Mouse (Mus musculus) lung, postnatal 10 days (tissue): Measurements from ENCODE around the gene Alpk3.

Source experiments
- DNase-seq: peaks from one replicate; pipeline ENCODE4 v3.0.0; 2021

Alpk3 gene

DNA sequence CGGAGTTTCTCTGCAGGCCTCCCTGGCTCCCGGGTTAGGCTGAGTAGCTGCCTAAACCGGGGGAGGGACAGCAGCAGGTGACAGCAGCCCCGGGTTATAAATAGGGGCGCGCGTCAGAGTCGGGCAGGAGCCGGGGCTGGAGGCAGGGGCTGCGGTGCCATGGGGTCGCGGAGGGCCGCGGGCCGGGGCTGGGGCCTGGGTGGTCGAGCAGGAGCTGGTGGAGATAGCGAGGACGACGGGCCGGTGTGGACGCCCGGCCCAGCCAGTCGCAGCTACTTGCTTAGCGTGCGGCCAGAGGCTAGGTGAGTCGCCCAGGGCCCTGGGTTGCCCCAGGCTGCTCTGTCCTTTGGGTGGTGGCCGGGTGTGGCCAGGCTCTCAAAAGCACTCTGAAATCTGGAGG lies at the start of gene Alpk3:
Gene Alpk3, plus strand, starts transcription at position 130 of the 400 bp plus-strand sequence.
- DNase-seq, result no peak

DNA sequence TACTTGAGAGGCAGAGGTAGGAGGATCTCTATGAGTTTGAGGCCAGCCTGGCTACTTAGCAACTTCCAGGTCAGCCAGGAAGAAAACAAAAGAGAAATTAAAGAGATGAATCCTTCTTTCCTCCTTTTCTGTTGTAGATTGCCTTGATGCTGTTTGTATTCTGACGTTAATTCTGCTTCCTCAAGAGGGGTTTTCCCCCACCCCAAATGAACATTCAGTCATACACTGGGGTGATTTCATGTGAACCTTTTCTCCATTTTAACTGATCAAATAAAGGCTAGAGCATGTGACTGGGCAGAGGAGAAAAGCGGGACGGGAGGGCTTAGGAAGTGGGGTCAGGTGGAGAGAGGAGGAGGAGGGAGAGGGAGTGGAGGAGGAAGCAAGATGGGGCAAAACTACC lies 49.1 kb upstream of the Alpk3 start:
- DNase-seq, result no peak

DNA sequence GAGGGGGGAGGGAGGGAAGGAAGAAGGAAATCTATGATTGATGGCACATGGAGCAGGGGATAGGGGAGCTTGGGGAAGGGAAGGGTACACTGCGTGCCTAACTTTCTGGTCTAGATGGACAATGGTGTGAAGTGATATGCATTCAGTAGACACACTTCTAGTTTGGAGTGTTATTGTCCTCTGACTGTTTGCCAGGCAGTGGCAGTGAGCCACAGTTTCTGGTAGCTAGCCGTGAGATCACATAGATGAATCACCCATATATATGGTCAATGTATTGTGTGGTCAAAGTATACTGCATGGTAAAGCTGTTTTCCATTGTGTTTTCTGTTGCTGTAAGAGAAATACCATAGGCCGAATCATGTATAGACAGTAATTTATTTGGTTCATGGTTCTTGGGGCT lies 45.8 kb upstream of the Alpk3 start:
- no peak for DNase-seq

DNA sequence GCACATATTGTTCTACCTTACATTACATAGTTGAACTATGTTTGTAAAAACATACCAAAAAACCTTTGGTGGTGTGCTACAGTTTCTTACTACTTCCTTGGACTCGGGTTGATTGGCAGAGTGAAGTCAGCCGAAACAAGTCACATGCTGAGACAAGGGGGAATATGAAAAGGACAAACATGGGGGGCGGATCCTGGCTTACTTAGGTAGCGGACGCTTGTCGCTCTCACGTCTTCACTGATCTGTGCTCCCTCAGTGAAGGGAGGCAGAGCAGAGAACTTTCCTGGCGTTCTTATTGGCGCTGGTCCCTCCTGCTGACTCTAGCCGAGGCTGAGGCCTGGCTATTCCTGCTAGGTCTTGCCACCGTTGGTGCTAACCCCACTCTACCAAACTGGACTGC lies 37.1 kb upstream of the Alpk3 start:
- DNase-seq, result no peak

DNA sequence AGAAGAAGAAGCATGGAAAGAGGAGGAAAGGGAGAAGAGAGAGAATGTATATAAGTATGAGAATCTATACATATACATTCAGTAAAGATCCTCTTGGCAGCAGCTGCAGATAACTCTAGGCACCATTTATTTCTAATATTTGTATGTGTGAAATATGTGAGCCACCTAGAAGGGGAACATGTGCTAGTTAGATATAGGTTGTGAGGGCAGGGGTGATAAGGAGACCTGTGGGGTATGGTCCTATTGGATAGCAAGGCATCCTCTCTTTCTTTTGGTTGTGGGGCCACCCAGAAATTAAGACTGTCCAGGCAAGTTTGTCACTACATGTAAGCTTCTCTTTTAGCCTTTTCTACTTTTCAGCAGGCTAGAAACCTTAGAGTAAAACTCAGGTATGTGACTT lies 34.7 kb upstream of the Alpk3 start:
- no peak for DNase-seq

DNA sequence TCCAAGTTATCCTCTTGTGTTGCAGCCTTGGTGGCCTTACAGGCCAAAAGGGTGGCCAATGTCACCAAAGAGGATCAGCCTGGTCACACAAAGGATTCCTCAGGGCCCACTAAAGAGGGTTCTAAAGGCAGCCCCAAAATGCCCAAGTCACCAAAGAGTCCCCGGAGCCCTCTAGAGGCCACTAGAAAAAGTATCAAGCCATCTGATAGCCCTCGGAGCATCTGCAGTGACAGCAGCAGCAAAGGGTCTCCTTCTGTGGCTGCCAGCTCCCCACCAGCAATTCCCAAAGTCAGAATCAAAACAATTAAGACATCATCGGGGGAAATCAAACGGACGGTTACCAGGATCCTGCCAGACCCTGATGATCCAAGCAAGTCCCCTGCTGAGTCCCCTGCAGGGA lies 33.3 kb upstream of the Alpk3 start:
- no peak for DNase-seq

DNA sequence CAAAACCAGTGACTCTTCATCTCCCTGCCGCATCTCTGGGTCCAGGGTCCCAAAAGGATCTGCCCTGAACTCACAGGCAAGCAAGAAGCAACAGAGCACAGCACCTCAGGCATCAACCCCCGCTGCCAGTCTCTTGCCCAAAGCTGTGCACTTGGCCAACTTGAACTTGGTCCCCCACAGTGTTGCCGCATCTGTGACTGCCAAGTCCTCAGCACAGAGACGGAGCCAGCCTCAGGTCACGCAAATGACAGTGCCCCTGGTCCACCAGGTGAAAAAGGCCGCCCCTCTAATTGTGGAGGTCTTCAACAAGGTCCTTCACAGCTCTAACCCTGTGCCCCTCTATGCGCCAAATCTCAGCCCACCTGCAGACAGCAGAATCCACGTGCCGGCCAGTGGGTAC lies 32.7 kb upstream of the Alpk3 start:
- no peak for DNase-seq

DNA sequence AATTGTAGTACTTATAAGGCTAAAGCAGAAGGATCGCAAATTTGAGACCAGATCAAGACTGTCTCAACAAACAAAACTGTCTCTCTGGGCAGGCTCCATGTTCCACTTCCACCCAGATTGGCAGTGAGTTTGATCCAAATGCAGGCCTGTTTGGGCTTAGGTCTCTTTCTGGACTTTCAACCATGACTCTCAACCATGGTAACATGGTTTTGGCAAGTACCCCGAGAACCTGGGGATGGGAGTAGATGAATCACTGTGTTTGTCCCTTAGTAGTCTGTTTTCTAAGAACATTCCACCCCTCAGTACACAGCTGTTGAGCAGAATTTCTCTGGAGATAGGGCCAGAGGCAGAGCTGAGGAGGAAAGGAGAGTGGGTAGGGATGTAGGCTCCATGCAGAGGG lies 31.6 kb upstream of the Alpk3 start:
- no peak for DNase-seq

DNA sequence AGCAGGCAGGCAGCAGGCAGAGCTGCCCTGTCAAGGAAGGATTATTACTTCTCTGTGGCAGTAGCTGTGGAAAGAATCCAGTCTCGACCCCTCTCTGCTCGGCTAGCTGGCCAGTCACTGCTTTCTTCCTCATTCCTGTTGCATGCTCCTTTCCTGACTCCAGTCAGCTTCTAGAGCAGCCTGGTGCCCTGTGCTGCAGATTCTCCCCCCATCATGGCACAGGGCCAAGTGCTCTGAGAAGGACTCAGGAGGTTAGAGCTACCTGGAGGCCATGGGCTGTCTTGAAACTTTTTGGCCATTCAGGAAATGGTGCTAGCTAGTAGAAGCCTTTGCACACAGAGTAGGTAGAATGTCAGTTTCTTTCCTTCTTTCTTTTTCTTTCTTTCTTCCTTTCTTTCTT lies 17.7 kb upstream of the Alpk3 start:
- DNase-seq, result peak; percentile 20

DNA sequence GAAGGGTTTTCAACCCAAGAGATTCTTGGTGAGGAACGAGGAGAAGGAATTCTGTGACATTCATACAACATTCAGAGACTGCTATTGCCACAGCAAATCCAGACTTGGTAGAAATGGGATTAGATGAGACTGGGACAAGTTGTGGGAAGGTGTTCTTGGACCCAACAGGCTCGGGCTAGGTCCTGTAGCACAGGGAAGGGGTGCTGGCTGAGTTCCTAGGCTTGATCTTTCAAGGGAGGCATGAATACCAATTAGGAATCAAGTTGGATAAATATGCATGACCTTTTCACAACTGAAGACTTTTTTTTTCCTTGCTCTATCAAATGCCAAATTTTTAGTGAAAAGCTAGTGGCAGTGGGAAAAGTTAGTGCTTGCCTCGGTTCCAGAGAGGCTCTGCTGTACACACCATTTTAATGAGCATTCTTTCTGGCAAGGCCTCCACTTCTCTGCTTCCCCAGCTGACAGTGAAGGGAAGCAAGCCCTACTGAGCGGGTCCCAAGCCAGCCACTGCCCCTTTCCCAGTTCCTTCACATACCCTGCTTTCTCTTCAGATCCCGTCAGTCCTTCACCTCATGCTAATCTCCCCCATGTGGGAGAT lies 14.3 kb upstream of the Alpk3 start:
- DNase-seq, result no peak

DNA sequence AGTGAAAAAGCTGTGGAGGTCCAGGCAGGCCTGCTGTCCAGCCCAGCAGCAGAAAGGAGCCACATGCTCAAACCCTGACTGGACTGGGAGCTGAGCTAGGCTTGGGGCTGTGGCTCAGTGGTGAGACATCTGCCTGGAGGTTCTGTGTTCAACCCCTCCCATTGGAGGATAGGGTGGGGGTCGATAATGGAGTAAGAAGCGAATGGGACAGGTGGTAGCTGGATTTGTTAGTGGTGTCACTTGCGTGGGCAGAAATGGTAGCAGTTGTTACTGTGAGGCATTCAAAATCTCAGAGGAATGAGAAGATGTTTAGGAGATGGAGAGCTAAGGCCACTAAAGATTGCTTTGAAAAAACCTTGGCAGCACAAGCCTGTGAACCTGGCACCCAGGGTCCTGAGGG lies 9.6 kb upstream of the Alpk3 start:
- no peak for DNase-seq

DNA sequence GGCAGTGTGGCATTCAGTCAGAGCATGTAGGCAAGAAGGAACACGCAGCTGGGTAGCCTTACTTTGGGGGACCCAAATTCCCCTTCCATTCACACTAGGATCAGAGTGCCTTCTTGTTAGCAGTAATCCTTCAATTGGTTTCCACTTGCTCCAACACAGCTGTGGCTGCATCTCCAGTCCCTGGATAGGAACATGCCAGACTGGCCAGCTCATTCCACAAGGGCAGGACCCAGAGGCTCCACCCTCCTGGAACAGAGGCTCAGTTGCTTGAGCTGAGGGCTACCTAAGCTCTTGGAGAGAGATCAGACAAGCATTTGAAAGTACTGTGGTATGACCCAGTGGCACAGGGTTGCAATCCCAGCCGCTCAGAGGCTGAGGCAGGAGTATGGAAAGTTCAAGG lies 8.9 kb upstream of the Alpk3 start:
- DNase-seq, result no peak

DNA sequence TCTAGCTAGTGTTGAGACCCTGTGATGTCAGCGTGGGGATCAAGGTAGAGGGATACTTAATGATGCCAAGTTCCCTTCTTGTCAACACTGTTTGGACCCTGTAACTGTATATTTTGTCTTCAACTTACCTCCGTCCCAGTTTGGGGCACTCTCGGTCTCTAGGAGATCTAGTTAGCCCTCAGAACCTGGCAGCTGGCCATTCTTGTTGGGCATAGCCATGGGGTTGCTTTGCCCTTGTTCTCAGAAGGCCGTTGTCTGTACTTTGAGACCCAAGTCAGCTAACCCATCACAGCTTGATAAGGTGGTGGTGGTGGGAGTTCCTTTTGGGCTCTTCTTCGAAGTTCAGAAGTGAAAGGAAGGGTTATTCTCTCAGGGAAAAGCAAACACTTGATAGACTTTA lies 7.4 kb upstream of the Alpk3 start:
- no peak for DNase-seq

DNA sequence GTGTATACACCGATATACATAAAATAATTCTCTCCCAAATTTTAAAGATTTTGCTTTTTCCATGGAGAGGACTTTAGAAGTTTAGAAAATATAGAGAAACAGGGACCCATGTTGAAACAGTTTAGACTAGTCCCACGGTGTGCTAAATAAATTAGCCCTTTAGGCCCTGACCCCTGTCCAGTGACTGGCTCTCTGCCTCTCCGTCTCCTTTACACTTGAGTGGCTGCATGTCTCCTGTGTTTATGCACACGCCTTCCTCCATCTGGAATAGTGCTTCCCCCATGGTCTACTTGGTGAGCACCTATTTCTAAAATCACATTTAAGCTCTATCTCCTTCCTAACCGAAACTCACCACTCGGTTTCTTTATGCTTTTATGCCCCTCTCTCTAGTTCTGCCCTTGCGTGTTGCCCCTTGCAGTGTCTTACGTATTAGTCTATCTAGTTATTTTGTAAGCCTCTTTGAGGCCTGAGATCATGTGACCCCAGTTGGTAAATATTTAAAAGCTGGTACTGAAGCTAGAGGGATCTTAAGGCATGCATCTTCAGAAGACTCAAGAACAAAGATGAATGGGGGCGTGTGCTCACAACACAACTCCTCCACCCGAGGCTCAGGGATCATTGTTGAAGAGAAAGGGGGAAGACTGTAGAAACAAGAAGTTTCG lies 1.6 kb upstream of the Alpk3 start:
- no peak for DNase-seq

DNA sequence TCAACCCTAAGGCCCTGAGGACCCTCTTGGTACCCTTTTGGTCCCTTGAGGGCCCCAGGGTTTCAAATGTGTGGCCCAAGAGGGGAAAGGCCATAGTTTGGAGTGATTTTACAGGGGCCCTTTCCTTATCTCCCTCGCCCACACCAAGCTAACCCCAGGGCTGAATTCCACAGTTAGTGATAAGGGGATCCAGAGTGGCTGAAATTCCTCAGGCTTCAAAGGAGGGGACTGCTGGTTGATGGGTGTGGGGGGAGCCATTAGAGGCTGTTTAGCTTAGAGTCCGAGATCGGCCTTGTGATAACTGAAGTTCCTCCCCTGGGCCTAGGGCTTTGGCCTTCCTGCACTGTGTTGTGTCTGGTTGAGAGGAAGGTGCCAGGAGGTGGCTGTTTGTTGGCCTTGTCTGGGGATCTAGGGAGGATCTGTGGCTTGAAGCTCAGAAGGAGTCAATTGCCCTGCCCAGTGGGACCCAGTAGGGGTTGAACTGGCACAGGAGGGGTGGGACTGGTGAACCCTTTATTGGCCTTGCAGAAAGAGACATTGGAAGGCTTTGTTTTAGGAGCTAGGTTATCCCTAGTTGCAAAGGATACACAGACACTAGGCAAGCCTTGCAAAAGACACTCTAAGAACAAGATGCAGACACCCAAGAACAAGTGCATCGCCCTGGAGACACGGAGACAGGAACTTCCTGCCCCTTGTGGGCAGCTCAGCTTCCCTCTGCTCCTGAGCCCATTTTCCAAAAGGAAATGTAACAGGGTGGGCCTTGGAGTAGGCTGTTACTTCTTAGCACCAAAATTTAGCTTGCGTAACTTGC lies 706 bp downstream of the Alpk3 start:
- peak; percentile 53 for DNase-seq

DNA sequence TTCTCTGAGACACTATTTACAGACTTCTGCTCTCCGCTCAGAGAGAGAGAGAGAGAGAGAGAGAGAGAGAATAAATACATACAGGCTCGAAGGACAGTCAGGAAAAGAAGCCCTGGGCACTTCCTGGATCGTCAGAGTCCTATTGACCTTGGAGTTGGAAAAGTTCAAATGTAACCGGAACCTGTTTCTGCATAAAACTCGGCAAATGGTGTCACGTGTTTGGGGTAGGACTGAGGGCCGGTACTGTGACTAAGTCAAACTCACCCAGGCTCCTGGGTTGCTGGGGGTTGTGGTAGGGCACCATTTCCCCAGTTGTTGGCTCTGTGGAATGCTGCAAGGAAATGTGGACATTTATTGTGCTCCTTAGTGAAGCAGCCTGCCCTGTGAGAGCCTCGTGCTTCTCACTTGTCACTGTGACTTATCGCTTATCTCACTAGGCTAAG lies 1.3 kb downstream of the Alpk3 start:
- DNase-seq, result no peak

DNA sequence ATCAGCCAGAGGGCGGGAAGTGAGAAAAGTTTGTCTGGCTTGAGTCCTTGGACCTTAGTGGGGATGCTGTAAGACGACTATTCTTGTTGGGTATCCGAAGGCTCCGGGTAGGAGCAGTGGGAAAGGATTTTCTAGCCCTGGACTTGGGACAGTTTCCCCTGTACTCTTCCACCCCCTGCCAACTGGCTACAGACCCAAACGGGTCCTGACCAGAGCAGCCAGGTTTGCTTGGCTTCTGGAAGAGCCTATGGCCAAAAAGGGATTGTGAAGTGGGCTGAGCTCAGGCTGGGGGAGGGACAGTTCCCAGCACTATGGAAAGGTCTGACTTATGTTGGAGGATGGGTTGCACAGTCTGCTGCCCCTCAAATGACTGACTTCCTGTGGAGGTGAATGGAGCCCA lies 2.0 kb downstream of the Alpk3 start:
- no peak for DNase-seq

DNA sequence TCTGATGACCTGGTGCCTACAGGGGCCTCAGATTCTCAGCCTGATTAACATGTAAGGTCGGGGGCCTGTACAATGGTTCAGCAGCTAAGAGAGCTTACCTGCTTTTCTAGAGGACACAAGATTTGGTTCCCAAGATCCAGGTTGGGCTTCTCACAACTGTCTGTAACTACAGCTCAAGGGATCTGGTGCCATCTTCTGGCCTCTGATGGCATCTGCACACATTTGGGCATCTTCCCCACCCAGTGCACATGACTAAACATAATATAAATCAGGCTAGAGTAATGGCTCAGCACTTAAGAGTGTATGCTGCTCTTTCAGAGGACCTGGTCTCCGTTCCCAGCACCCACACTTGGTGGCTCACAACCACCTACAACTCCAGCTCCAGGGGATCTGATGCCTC lies 3.5 kb downstream of the Alpk3 start:
- DNase-seq, result peak; percentile 56

DNA sequence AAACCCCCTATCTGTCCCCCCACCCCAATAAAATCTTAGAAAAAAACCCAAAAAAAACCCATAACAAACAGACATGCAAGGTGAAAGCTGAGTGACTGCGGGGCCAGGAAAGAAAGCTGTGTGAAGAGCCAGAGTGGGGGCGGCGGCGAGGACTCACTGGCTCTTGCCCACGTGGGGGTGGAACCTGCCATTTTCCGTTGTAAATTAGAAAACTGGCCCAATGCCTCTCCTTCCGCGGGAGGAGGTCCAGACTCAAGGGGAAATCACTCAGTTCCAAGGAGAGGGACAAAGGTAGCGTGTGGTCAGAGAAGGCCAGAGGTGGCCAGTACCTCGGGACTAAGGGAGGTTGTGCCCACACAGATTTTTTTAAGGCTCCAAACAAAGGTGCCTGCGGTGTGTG lies 4.5 kb downstream of the Alpk3 start:
- DNase-seq, result no peak

DNA sequence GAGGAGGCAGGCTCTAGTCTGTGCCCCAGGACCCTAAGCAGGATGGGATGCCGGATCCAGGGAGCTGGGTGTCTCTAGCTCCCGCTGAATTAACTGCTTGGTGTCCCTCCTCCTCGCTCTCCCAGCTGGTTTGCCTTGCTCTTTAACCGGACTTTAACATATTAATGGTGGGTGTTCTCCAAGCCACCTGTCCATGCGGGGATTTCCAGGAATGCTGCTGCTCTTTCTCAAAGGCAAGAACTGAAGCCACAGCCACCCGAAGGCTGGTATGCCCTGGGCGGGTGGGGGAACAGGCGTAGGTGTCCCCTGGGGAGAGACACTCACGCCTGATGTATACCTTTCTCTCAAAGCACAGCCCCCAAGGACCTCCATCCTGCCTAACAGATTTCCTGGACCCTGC lies 5.9 kb downstream of the Alpk3 start:
- DNase-seq, result no peak

DNA sequence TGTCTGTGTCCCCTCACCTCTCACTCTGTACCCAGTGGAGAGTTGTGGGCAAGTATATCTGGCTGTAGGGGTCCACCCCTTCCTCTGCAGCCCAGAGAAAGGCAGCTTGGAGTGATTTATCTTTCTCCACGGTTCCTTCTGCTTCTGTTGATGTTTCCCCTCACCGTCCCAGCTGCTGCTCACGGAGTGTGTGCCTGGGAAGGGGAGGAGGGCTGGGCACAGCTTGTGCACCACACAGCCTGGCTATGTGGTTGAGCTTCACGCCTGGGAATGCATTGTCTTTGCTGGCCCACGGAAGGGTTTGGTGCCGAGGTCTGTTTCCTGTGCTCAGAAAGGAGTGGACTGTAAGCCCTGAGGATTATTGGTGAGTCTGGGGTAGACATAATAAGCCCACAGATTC lies 9.3 kb downstream of the Alpk3 start:
- no peak for DNase-seq

DNA sequence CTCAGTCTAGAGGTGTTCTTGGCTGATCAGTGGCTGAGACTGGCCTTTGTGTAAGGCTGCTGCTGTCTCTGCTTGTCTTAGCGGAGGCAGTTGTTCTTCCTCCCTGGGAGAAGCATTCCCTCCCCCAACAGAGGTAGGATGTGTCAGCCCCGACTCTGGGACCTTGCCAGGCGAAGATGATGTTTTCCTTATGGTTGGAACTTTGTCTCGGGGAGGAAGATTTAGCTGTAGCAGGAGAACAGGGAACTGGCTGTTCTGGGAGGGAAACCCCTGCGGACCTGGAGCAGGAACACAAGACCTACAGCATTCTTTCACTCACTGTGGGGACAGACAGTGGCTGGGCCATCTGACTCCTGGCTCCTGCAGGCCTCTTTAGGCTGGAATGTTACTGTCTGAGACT lies 15.1 kb downstream of the Alpk3 start:
- DNase-seq, result peak; percentile 67

DNA sequence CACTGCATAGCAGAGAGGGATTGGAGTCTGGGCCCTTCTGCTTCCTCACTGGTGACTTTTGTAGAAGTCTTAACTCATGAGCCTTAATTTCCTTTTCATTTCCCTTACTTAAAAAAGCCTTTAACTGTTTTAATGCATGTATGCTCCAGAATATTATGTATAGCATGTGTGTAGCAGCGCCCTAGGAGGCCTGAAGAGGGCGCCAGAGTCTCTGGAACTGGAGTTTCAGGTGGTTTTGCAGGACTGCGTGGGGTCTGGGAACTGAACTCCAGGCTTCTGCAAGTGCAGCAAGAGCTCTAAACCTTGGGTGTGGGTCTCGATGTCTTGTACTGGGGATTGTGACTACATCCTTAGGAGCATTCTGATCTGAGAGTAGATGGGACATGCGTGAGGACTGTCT lies 15.9 kb downstream of the Alpk3 start:
- DNase-seq, result no peak

DNA sequence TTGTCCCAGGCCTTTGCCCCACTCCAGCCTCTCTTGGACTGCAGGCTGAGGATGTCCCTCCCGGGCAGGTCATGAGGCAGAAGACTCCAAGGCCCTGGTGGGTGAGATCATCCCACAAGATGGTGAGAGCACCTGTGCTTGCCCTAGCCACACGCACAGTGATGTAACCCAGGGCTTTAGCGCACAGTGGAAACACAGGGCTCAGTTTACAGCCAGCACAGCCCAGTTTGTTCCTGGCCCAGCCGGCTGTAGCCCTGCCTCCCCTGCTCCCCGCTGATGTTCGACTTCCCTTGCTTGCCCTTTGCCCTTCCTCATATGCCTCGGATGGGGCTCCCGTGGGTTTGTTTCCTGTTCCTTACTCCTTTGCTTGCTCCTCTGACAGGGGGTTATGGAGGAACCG lies 17.1 kb downstream of the Alpk3 start:
- no peak for DNase-seq
